Mouse (Mus musculus): ENCODE measurements around the gene Senp7. TPM values are rescaled to one million over a fixed set of nuclear protein-coding genes. Genes with fewer than 3 reads are reported as not detected.
A peak's percentile ranks its signal among the peaks of the same experiment; 100 is the strongest.

Gene Senp7
- total and polyA plus RNA-seq, 2 experiments, result 1.3 to 6.7 TPM

GRCm38 (mm10) chr16:56061995-56062594 is 14.0 kb downstream of the Senp7 start:
- no peak overlapping the region for H3K27ac ChIP-seq (replicated peaks; ENCODE audit: insufficient read depth, low read depth, low read length)

GRCm38 (mm10) chr16:56062981-56063380 is 14.8 kb downstream of the Senp7 start:
- H3K4me3 ChIP-seq (ENCODE audit: insufficient read depth, low read depth, low read length), result no peak overlapping the region
- no peak overlapping the region for H3K27ac ChIP-seq (replicated peaks; ENCODE audit: insufficient read depth, low read depth, low read length)
- H3K4me1 ChIP-seq (ENCODE audit: control insufficient read depth, insufficient read depth, low read length), result no peaks in the 10 kb centered on the region
- no peak overlapping the region for H3K9ac ChIP-seq (ENCODE audit: low read depth, low read length)
- DNase-seq (ENCODE audit: extremely low read depth, low read depth, low spot score), result peak; percentile 31
- H3K27me3 ChIP-seq (ENCODE audit: control insufficient read depth, insufficient read depth, low read length), result no peaks in the 10 kb centered on the region
- TF ChIP-seq CTCF (IDR thresholded peaks at IDR 0.05; ENCODE audit: low read depth, low read length), result no peak
- no peak for TF ChIP-seq POLR2A (IDR thresholded peaks at IDR 0.05; ENCODE audit: extremely low read depth, insufficient read depth, low read length)
- no peaks in the 10 kb centered on the region for H3K79me2 ChIP-seq (ENCODE audit: control insufficient read depth, insufficient read depth, low read length)
- 50% methylated on average over 11 of the region's 11 CpGs for WGBS
- no peaks in the 10 kb centered on the region for H3K36me3 ChIP-seq (ENCODE audit: control insufficient read depth, insufficient read depth, low read length)

More at GRCm38 (mm10) chr16:56061995-56062594, 14.0 kb downstream of the Senp7 start:
- Histone ChIP-seq H3K9ac (ENCODE audit: low read depth, low read length) (no peak overlapping the region), H3K27me3 (ENCODE audit: control insufficient read depth, insufficient read depth, low read length) (no peaks in the 10 kb centered on the region), H3K4me3 (ENCODE audit: insufficient read depth, low read depth, low read length) (no peak overlapping the region), H3K36me3 (ENCODE audit: control insufficient read depth, insufficient read depth, low read length) (no peaks in the 10 kb centered on the region), H3K79me2 (ENCODE audit: control insufficient read depth, insufficient read depth, low read length) (no peaks in the 10 kb centered on the region), H3K4me1 (ENCODE audit: control insufficient read depth, insufficient read depth, low read length) (no peaks in the 10 kb centered on the region)
- DNase-seq (ENCODE audit: extremely low read depth, low read depth, low spot score), result no peak
- TF ChIP-seq POLR2A (IDR thresholded peaks at IDR 0.05; ENCODE audit: extremely low read depth, insufficient read depth, low read length) (no peak), CTCF (IDR thresholded peaks at IDR 0.05; ENCODE audit: low read depth, low read length) (no peak)
- 78% methylated on average over 7 of the region's 7 CpGs for WGBS

- H3K36me3 ChIP-seq (ENCODE audit: control insufficient read depth, insufficient read depth, low read length), result no peaks in the 10 kb centered on the region
- no peaks in the 10 kb centered on the region for H3K4me1 ChIP-seq (ENCODE audit: control insufficient read depth, insufficient read depth, low read length)
- no peaks in the 10 kb centered on the region for H3K27me3 ChIP-seq (ENCODE audit: control insufficient read depth, insufficient read depth, low read length)
- peak overlapping the region; percentile 53 for H3K27ac ChIP-seq (replicated peaks; ENCODE audit: insufficient read depth, low read depth, low read length)
- H3K9ac ChIP-seq (ENCODE audit: low read depth, low read length), result peak overlapping the region; percentile 69
- peak overlapping the region; percentile 58 for H3K4me3 ChIP-seq (ENCODE audit: insufficient read depth, low read depth, low read length)
- DNase-seq (ENCODE audit: extremely low read depth, low read depth, low spot score), result peak; percentile 72
- TF ChIP-seq POLR2A (IDR thresholded peaks at IDR 0.05; ENCODE audit: extremely low read depth, insufficient read depth, low read length) (no peak), CTCF (IDR thresholded peaks at IDR 0.05; ENCODE audit: low read depth, low read length) (peak; percentile 4; the same call in 1 of the 2 replicates)
- WGBS, result 3% methylated on average over 20 of the region's 20 CpGs
- no peaks in the 10 kb centered on the region for H3K79me2 ChIP-seq (ENCODE audit: control insufficient read depth, insufficient read depth, low read length)
Observed at GRCm38 (mm10) chr16:56064334-56064990, 16.3 kb downstream of the Senp7 start.

- 67% methylated on average over 8 of the region's 8 CpGs for WGBS
- no peaks in the 10 kb centered on the region for H3K27me3 ChIP-seq (ENCODE audit: control insufficient read depth, insufficient read depth, low read length)
Observed at GRCm38 (mm10) chr16:56066113-56066512, 18.0 kb downstream of the Senp7 start.

GRCm38 (mm10) chr16:56068523-56069070 is 20.5 kb downstream of the Senp7 start:
- no peaks in the 10 kb centered on the region for H3K27me3 ChIP-seq (ENCODE audit: control insufficient read depth, insufficient read depth, low read length)
- TF ChIP-seq POLR2A (IDR thresholded peaks at IDR 0.05; ENCODE audit: extremely low read depth, insufficient read depth, low read length) (no peak), CTCF (IDR thresholded peaks at IDR 0.05; ENCODE audit: low read depth, low read length) (no peak)
- 92% methylated on average over 6 of the region's 6 CpGs for WGBS
- no peak overlapping the region for H3K27ac ChIP-seq (replicated peaks; ENCODE audit: insufficient read depth, low read depth, low read length)
- H3K9ac ChIP-seq (ENCODE audit: low read depth, low read length), result no peak overlapping the region
- DNase-seq (ENCODE audit: extremely low read depth, low read depth, low spot score), result no peak
- no peaks in the 10 kb centered on the region for H3K36me3 ChIP-seq (ENCODE audit: control insufficient read depth, insufficient read depth, low read length)
- no peak overlapping the region for H3K4me3 ChIP-seq (ENCODE audit: insufficient read depth, low read depth, low read length)
- no peaks in the 10 kb centered on the region for H3K79me2 ChIP-seq (ENCODE audit: control insufficient read depth, insufficient read depth, low read length)
- no peaks in the 10 kb centered on the region for H3K4me1 ChIP-seq (ENCODE audit: control insufficient read depth, insufficient read depth, low read length)

More at GRCm38 (mm10) chr16:56066113-56066512, 18.0 kb downstream of the Senp7 start:
- no peak for DNase-seq (ENCODE audit: extremely low read depth, low read depth, low spot score)
- Histone ChIP-seq H3K4me1 (ENCODE audit: control insufficient read depth, insufficient read depth, low read length) (no peaks in the 10 kb centered on the region), H3K79me2 (ENCODE audit: control insufficient read depth, insufficient read depth, low read length) (no peaks in the 10 kb centered on the region), H3K9ac (ENCODE audit: low read depth, low read length) (no peak overlapping the region), H3K27ac (replicated peaks; ENCODE audit: insufficient read depth, low read depth, low read length) (no peak overlapping the region), H3K4me3 (ENCODE audit: insufficient read depth, low read depth, low read length) (no peak overlapping the region), H3K36me3 (ENCODE audit: control insufficient read depth, insufficient read depth, low read length) (no peaks in the 10 kb centered on the region)
- TF ChIP-seq CTCF (IDR thresholded peaks at IDR 0.05; ENCODE audit: low read depth, low read length), result no peak
- TF ChIP-seq POLR2A (IDR thresholded peaks at IDR 0.05; ENCODE audit: extremely low read depth, insufficient read depth, low read length), result no peak
